Mouse (Mus musculus) urinary bladder, postnatal 4 days (tissue): ENCODE measurements at regions not wholly inside any gene's neighbourhood (a gene's known extent, or its start where the extent isn't known, plus 50 kb on each side); places are given as distances from the start of the nearest gene placed in this dataset.

Experiments used
- DNase-seq, 2 experiments: peaks; one replicate each; pipeline ENCODE4 v3.0.0; 2021 to 2022; ENCODE audit warnings: low spot score in 2 of 2

DNA sequence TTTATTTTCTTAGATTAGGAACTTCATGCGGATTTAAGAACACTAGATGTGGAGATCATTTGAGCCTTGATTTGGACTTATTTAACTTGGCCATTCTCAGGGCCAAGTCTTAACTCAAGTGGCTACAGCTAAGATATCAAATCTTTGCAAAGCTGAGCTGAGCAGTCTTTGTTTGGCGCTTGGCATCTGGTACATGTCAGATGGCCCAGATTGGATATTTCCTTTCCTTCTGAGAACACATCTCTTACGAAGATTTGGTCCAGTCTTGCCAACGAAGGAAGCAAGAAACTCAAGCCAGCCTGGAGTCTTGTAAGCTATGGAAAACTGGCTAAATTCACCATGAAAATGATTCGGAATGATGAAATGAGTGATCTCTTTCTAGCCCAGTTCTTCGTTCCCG is 59.1 kb upstream of the Cdc42ep3 start:
- no peak for DNase-seq

DNA sequence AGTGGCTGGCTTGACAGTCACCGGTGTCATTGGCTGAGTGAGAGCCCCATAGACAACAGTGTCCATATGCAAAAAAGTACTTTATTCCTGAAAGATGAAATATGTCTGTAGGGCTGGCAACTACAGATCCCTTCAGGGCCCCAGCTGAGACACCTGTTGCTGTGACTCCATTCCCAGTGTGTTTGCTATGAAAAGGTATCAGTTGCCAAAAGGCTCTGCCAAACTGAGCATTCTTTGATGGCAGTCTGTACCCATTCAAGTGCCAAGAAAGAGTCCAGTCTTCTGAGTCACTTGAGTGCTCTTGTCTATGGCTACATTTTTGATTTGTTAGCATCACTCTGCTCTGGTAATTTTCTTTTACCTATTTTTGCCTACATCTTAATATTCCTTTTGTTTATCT is 63.1 kb upstream of the Cdc42ep3 start:
- no peak for DNase-seq

DNA sequence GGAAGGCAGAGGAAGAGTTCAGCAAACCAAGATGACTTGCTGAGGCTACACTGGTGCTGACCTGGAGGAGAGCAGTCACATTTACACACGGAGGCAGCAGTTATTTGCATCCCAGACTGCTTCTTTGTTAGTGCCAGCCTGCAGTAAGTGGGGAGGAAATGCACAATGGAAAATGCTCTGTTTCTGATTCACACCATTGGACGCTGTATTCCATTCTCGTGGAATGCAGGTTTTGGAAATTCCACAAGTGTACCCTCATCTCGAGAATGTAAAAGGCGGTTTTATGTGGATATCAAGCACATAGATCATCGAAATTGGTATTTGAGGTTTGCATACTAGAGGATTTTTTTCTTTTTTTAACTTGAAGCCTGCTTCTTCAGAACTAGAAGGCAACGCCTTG is 66.7 kb upstream of the Cdc42ep3 start:
- no peak for DNase-seq

DNA sequence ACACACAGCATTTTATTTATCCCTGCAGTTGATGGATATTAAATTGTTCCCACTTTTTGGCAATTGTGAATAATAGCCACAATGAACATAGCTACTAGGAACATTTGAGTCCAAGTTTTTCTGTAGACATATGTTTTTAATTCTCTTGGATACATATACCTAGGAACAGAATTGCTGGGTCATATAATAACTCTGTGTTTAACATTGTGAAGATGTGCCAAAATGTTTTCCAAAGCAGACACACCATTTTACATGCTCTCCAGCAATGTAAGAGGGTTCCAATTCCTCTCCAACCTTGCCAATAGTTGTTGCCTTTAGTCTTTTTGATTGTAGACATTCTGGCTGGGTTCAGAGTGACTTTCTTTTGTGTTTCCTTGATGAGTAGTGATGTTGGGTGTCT is 84.3 kb upstream of the Cdc42ep3 start:
- DNase-seq: no peak

DNA sequence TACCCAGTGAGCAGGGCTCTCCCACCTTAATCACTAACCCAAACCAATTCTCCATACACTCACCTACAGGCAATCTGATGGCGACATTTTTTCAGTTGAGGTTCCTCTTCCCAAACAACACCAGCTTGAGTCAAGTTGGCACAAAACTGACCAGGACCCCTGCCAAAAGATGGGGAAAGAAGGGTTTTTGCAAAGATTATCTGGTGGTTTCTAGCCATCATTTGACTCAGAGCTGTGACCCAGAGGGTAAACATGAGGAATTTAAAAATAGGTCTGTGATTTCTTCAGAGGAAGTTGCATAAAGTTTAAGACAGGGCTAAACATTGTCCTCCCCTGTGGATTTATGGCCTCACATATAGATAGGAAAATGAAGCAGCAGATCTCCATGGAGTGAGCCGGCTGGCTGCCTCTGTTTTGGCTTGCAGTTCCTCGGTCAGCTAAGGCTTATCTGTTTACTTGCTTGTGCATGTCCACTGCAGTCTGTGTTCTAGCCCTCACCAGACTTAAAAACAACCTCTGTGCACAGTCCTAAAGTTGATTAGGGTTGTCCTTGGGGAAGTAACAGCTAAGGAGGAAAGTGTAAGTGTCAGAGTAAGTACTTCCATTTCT is 87.7 kb upstream of the Cdc42ep3 start:
- DNase-seq: no peak

DNA sequence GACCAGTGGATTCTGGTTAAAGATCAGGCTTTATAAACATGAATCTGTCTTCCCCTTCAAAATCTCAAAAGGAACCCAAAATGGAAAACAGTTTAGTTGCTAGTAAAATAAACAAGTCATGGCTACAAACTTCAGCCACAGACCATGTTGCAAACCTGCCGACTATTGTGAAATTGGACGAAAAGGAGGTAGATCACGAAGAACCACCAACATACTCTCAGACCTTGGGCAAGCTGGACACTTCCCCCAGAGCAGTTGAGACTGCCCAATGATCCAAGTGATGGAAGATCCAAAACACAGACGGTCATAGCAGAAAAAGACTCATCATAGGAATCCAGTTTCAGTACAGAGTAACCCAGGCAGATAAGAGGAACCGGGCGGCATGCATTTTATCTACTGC is 92.3 kb upstream of the Cdc42ep3 start:
- no peak for DNase-seq

DNA sequence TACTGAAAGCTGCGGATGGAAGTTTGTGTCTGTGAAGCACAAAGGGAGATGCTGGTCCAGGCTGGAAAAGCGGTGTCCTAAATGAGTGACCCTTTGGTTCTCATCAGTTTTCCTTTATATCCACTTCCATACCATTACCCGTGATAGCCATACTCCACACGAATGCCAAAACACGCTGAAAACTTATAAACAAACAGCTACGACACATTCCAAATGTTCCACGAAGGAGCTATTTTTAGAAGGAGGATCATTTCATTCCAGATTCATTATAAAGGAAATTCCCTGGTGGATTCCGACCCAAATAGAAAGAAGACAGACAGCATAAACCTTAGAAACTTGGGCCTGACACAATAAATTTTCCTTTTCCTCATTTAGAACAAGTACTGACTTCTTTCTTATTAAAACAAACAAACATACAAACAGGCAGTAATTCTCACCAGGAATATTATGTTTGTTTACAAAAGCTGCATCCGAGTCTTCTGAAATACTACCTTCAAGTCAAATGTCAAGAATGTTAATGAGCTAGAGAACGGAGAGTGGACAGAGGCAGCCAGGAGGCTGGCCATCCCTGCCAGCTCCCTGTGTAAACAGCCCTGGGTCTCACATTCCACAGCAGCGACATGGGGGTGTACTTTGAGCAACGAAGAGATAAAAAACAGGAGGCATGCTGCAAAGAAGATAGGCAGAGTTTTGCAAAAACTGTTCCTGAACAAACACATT is 96.4 kb upstream of the Cdc42ep3 start:
- DNase-seq: no peak

DNA sequence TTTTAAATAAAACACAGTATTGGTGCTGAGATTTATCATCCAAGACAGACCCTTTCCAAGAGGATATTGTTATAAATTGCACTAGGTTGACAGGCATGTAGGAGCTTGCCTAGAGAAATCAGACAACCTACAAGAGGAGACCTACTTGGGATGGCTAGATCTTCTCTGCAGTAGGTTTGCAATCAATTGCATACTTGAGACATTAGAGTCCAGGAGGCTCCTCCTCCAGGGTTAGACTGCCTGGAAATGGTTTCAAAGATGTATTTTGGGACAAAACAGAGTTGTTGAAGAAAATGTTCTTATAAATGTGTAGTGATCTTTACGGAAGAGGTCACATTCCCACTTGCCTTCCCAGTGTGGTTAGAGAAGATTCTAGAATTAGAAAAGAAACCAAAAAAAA is 98.9 kb upstream of the Cdc42ep3 start:
- DNase-seq: no peak

DNA sequence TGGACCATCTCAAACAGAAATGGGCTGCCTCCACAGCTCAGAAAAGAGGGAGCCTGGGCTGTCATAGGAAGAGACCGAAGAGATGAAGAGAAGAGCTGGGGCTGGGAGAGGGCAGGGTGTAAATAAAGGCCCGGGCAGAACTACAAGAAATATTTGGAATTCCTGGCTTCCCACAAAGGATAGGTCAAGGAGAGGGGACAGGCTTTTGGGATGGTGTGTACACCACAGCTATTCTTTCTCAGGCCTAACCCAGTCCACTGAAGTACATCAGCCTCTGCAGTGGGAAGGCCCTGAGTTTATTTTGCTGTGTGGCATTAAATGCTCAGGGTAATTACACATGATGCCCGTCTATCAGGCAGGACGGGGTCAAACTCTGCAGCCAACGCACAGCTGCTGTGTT is 99.6 kb upstream of the Cdc42ep3 start:
- no peak for DNase-seq

DNA sequence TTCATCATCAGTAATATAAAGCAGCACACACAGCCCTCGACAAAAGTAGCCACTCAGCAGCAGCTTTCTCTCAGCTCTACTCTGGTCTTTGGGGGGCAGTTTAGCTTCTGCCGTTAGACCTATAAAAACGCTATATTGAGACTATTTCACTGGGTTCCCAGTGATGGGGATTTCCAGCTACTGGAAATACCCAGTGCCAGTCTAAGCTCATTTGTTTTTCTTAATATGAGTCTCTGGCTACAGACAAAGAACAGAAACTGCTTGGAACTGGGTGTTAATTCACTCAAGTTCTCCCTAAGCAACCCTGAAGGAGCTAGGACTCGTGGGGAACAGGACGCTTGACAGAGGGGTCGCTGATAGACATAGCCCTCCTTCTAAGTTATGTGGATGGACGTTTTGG is 100.3 kb upstream of the Cdc42ep3 start:
- no peak for DNase-seq

DNA sequence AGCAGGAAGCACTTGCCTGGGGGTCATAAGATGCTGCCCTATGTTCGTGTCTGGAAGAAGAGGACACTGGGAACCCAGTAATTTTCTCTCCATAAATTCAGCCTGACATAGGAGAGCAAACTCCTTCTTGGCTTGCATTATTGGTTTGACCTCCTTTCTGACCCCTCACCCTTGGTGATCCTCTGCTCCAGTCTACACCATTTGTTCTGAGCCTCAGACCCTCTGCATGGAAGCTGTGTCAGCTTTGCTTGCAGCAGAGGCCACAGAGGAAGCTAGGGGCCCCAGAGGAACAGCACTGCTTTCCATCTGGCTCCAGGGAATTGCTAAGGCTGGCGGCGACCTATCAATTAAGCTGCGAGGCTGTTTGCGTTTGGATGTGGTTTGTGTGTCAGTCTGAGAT is 102.7 kb upstream of the Cdc42ep3 start:
- DNase-seq: no peak

DNA sequence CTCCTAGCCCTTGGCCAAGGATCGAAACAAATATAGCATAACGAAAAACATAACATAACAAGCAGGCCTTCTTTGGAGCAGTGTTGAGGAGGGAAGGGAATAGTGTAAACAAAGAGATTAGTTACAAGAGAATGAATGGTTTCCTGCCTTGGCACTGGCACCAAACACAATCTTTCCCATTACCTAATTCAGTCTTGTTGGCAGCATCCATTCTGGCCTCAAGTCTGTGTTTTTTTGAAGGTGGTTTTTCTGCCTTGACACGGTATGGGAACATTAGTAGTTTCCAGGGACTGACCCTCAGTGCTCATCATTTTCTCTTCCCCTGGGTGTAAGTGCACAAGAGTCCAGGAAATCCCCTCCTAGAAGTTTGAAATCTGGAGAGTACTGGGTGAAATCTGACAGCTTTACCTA is 106.8 kb upstream of the Cdc42ep3 start:
- no peak for DNase-seq

DNA sequence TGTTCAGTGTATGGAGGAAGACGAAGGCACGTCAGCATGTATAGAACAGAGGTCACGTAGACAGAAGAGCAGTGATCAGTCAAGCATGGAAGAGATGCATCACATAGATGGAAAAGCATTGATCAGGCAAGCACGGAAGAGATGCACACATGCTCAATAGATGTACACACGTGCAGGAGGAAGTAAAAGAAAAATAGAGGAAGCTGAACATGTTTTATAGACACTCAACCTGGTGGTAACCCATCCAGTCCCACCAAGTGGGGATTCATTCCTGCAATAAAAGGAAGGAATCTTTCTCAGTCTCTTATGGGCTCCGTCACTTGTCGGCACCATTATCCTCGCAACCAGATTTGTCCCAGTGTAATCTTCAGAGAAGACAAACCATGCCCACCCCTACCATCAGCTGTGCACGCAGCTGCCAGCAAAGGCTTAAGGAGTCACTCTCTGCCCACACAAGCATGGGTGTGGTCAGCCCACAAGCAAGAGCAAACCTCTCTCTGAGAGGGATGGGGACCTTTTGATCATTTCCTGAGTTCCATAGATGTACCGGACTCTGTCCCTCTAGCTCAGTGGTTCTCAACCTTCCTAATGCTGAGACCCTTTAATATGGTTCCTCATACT is 108.3 kb upstream of the Cdc42ep3 start:
- DNase-seq: no peak

DNA sequence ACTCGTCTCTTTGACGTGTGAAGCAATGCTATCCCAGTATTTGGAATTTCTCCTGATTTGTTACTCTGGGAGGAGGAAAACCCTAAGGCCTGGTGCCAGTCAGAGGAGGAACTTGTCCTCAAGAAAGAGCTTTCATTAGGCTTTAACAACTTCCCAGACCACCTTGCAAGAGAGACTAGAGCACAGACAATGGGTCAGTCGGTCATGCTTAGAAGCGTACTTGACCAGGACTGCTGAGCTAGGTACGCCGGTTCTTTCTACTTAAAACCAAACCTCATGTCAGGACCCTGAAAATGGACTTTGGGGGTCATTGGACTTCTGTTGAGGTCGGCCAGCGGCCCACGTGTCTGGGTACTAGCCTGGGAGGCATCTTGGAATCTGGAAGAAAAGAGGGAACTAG is 110.8 kb upstream of the Cdc42ep3 start:
- no peak for DNase-seq

DNA sequence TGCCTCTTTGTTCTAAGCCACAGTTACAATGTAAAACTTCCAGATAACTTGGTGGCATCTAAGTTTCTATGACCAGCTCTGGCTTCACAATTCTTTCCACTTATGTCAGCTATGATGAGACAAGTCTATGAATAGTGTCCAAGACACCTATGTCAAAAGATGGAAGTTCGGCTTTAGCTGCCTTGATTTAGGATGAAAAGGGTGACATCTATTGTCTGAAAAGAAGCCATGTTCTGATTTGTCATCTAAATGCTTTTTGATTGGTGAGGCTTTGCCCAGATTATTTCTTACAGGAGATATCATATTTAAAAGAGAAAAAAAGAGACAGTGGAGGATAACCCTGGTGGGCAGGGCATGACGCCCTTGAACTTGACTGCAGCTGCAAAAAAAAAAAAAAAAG is 116.7 kb upstream of the Cdc42ep3 start:
- no peak for DNase-seq

DNA sequence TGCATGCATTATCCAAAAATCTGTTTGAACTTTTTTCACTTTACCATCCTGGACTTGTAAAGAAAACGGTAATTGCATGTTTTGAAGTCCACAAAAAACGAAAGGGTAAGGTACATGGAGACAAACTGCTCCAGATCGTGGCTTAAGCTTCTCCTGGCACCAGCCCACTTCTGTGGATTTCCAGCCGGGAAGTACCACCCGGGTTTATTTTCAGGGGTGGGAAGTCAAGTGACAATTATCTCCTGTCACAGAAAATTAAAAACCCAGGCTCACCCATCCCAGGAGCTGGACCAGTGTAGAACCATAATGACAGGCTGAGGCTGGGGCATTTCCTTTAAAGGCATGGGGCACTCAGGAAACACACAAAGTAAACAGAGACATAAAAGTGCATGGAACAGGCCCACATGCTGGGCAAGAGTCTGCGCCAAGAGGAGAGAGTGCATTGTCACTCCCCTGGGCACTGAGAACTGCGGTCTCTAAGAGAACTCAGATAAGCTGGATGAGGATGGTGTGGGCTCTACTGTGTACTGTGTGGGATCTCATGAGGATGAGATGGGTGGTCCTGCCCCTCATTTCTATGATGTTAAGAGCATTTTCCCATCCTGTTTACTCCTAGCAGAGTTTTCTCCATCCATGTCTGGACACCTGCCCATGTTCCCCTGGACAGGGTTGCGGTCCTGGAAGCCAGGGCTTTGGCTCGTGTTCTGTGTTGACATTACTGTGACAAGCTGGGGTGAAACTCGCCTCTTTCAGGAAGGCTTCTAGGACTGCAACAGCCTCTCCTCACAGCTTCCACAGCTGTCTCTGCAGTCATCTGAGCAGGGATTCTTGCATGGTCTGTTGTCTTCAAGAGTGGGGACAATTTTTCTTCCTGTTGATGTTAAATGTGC is 117.5 kb upstream of the Cdc42ep3 start:
- DNase-seq: no peak

DNA sequence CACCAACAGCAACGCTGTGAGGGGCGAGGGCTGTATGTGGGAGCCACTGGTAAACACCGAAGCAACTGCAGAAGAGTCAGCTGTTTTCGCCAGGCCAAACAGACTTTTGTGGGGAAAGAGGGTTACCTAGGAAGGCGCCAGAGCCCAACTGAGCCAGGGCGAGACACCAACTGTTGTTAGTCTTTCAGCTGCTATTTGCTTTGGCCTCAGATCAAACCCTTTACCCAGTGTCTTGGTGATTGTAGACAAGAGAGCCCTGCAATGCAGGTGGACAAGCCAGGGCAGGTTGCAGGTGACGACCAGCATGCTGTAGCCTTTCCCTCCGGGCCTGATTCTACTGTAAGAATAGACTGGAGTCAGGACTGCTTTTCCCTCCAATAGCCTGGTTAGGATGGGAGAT is 121.8 kb upstream of the Cdc42ep3 start:
- DNase-seq: peak in 1 of 2 experiments; percentile 35

DNA sequence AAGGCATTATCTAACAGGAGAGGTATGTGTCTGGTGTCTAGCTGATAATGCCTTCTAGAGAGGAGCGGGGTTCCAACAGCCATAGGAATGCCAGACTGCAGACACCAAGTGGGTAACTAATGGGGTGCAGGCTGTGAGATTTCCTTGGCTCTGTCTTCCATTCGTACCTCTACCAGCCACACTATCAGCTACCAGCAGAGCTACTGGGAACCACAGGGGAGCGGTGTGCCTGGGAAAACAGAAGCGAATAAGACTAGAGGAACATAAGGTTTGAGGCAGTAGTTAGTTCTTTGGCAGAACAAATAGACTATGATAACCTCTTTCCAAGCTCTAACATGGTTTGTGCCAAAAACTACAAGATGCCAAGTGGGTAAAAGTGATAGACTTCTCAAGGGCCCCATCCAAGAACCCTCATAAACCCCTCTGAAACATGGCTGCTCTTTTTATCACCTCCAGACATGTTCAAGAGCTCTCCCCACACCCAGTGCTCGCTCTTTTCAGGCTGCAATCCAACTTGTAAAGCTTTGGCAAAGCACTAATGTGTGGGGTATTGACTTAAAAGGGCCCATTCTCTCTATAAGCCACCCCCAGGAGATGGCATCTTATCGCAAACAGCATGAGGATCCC is 126.3 kb upstream of the Cdc42ep3 start:
- DNase-seq: no peak

DNA sequence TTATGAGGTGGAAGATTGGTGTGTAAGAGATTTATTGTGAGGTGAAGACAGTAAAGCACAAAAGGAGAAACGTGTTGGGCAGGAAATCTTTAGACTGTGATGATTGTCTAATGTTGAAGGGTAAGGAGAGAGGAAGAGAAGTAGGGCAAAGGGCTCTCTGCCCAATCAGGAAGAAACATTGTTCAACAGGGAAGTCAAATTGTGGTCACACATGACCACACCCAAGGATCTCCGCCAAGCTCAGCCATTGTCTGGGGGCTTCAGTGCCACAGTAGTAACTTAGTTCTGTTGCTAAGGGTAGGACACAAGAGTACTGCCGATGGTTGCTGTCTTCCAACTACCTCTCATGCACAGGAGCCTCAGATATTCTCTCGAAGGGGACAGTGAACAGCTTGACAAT is 127.0 kb upstream of the Cdc42ep3 start:
- no peak for DNase-seq

DNA sequence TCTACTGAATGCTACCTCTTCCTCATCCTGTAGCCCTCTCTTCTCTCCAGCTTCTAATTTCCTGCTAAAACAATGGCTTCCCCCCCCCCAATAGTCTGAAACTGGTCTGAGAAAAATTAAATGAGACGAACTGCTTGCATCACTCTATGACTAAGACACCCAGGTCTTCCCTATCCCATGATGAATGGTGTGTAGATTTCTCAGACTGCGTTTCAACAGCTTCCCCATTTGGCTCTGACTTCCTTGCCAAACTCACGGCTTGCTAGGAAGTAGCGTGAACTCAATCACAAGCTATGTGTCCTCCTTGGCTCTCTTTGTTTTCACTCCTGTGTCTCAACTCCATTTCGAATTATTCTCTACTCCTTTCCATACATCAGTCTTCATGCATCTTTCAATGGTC is 126.4 kb upstream of the Rmdn2 start:
- no peak for DNase-seq

DNA sequence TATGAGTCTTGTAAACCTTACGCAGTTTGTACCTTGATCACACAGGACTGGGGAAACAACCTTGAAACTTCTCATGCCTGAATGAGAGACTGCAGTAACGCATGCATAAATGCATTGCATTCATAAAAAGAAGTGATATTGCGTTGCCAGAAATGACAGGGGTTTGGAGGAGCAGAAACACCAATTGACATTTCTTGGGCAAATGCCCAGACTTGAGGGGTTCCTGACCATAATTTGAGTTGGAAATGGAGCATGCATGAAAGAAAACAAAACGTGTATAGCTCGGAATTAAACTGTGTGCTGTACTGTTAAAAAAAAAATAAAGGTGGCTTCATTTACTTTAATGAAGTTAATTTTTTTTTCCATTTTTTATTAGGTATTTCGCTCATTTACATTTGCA is 122.4 kb upstream of the Rmdn2 start:
- DNase-seq: no peak

DNA sequence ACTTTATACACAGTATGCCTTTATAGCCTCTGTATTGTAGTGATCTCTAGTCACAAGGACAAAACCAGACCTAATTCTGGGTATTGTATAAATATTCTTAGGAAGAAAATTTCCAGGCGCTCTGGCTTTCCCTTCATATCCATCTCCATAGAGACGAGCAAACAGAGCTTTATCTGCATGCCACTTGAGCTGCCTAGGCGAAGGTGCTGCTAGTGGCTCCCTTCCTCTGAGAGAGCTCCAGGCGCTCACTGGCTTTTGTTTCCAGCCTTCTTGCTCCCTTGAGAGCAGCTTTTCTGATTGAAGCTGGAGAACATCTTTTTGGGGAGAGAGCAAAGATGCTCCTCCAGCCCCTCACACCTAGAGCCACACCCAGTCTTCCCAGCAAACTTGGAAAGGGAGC is 114.0 kb upstream of the Rmdn2 start:
- no peak for DNase-seq
